ENCODE assay signal across 8 mouse cellular contexts in the genomic region with DNA sequence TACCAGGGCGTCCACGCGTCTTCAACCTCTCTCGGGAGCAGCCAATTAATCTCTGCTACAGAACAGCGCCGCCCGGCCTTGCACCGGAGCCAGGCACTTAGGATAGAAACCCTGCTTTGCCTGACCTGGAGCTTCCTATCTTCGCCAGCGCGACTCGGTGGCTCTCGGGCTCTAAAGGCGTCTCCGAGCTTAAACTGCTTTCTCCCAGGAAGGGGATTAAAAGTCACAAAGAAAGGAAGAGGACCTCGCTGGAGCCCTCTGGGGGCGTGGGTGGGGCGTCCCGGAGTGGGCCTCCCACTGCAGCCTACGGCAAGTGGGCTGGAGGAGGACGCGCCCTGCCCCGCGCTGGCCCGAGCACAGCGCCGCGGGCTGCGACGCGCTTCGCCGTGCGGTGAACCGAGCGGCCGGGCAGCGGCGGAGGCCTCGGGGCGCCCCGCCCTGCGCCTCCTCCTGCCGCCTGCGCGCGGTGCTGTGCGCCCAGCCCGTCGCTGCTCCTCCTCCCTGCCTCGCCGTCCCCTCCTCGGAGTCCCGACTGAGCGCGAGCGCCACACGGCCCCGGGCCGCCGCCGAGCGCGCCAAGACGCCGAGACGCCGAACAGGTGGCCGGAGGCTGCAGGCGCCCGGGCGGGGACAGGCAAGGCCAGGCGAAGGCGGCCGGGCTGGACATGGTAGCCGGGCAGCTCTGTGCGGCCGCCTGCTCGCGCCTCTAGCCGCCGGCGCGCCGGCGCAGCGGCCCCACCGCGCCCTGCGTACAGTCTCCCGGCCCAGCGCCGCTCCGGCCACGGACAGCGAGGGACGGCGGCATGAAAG. TPM values are rescaled to one million over a fixed set of nuclear protein-coding genes. Genes with fewer than 3 reads are reported as not detected.
DNase-seq lines count a peak whose midpoint lies in the region; ATAC-seq lines count a peak whose summit lies in the region.

A gene (plus strand): TSS at position 343 of the 810 bp plus-strand sequence.

- peaks cover 22% of the 10 kb centered on the region for H3K4me1 ChIP-seq in hindbrain, embryonic 14.5 days (replicated peaks; ENCODE audit: control insufficient read depth, insufficient read depth, low read length)

- peak within 1 kb of the TSS; percentile 88 for H3K4me3 ChIP-seq in hindbrain, embryonic 14.5 days (replicated peaks; ENCODE audit: low read length)

- ATAC-seq in hindbrain, embryonic 14.5 days (ENCODE audit: low FRiP score) = peak; percentile 90

- DNase-seq in adipocyte (ENCODE audit: low spot score) = peak; percentile 65
- DNase-seq in cerebellum, postnatal 25 days = peak; percentile 84
- peak; percentile 75 for DNase-seq in gastrocnemius, adult 18-20 months (ENCODE audit: low spot score)
- peak; percentile 76 for DNase-seq in hindbrain, embryonic 14.5 days (ENCODE audit: low spot score)
- DNase-seq in left cerebral cortex, adult 18-20 months (ENCODE audit: low spot score in 2 of 2) = peak; percentile 47 to 65
- DNase-seq in lung, postnatal 25 days (ENCODE audit: low spot score) = peak; percentile 74
- DNase-seq in right cerebral cortex, postnatal 10 days (ENCODE audit: low spot score in 2 of 2) = peak; percentile 70 to 75
- no peak for DNase-seq in spleen, postnatal 14 days (ENCODE audit: low spot score in 2 of 2)

- H3K4me2 ChIP-seq in hindbrain, embryonic 14.5 days (replicated peaks) = peak within 1 kb of the TSS; percentile 68

- H3K27ac ChIP-seq in hindbrain, embryonic 14.5 days = peak within 1 kb of the TSS; percentile 85

- under 1% methylated on average over 92 of the region's 98 CpGs for WGBS in hindbrain, embryonic 14.5 days

- no peaks in the 10 kb centered on the region for H3K27me3 ChIP-seq in hindbrain, embryonic 14.5 days (ENCODE audit: control insufficient read depth, insufficient read depth, low read length)

- peak within 1 kb of the TSS; percentile 72 for H3K9ac ChIP-seq in hindbrain, embryonic 14.5 days

- H3K36me3 ChIP-seq in hindbrain, embryonic 14.5 days (replicated peaks; ENCODE audit: control insufficient read depth, insufficient read depth) = no peaks in the 10 kb centered on the region

- no peaks in the 10 kb centered on the region for H3K9me3 ChIP-seq in hindbrain, embryonic 14.5 days (ENCODE audit: control insufficient read depth, low read length)

RNA-seq across cellular contexts. Expression of the gene that starts here (rescaled TPM):
- 10 to 100 TPM; 27.7 to 28.5 TPM for total RNA-seq in gastrocnemius, adult 18-20 months (2021)
- polyA plus RNA-seq in hindbrain, embryonic 14.5 days (2014; fragmentation: Nextera tagmentation; extraction: Ambion mirVana) = 23.5 and 25.5 TPM in 2 replicates
- 10 to 100 TPM; 16.4 to 21.6 TPM for total RNA-seq in left cerebral cortex, adult 18-20 months (2021)

Comparison
In these comparisons a context has a peak if more than half of its experiments do, and no peak if none do; other contexts are left out.
1. DNase-seq: peak in adipocyte (single experiment), cerebellum, postnatal 25 days (2 of 2), gastrocnemius, adult 18-20 months (single experiment), hindbrain, embryonic 14.5 days (single experiment), left cerebral cortex, adult 18-20 months (2 of 2), lung, postnatal 25 days (single experiment) and right cerebral cortex, postnatal 10 days (2 of 2); none in spleen, postnatal 14 days (0 of 2).